Mouse (Mus musculus): ENCODE results near the gene BC048562. TPM values are rescaled to one million over a fixed set of nuclear protein-coding genes. Genes with fewer than 3 reads are reported as not detected.

The BC048562 gene
- polyA plus RNA-seq, 1 experiment from 2014 or later, result not detected

- Histone ChIP-seq H3K27me3 (ENCODE audit: low read depth, poor library complexity, severe bottlenecking) (peaks cover 10% of the 10 kb centered on the region), H3K4me3 (peak overlapping the region; percentile 69), H3K4me1 (peaks cover 52% of the 10 kb centered on the region), H3K27ac (replicated peaks) (peak overlapping the region; percentile 92), H3K9me3 (replicated peaks) (no peaks in the 10 kb centered on the region), H3K36me3 (peaks cover 12% of the 10 kb centered on the region)
- DNase-seq (ENCODE audit: low spot score), result no peak
- 54% methylated on average over 6 of the region's 6 CpGs for WGBS
Measured at GRCm38 (mm10) chr9:108452911-108453310, 16.6 kb downstream of the BC048562 start.

- Histone ChIP-seq H3K4me1 (peaks cover 49% of the 10 kb centered on the region), H3K4me3 (no peak overlapping the region), H3K9me3 (replicated peaks) (no peaks in the 10 kb centered on the region), H3K36me3 (peaks cover 7% of the 10 kb centered on the region), H3K27me3 (ENCODE audit: low read depth, poor library complexity, severe bottlenecking) (peaks cover 10% of the 10 kb centered on the region), H3K27ac (replicated peaks) (no peak overlapping the region)
- no peak for DNase-seq (ENCODE audit: low spot score)
- 85% methylated on average over 4 of the region's 4 CpGs for WGBS
Measured at GRCm38 (mm10) chr9:108453458-108453857, 17.2 kb downstream of the BC048562 start.

- peaks cover 39% of the 10 kb centered on the region for H3K4me1 ChIP-seq
Measured at GRCm38 (mm10) chr9:108454429-108454828, 18.1 kb downstream of the BC048562 start.

GRCm38 (mm10) chr9:108455747-108456571, 19.7 kb downstream of the BC048562 start:
- Histone ChIP-seq H3K4me3 (no peak overlapping the region), H3K27me3 (ENCODE audit: low read depth, poor library complexity, severe bottlenecking) (peaks cover 7% of the 10 kb centered on the region), H3K27ac (replicated peaks) (no peak overlapping the region; the same call in 1 of the 2 replicates), H3K36me3 (no peaks in the 10 kb centered on the region), H3K9me3 (replicated peaks) (no peaks in the 10 kb centered on the region), H3K4me1 (peaks cover 29% of the 10 kb centered on the region)
- WGBS, result 77% methylated on average over 12 of the region's 12 CpGs
- DNase-seq (ENCODE audit: low spot score), result no peak

More at GRCm38 (mm10) chr9:108454429-108454828, 18.1 kb downstream of the BC048562 start:
- 91% methylated on average over 6 of the region's 6 CpGs for WGBS
- DNase-seq (ENCODE audit: low spot score), result no peak
- Histone ChIP-seq H3K4me3 (no peak overlapping the region), H3K27me3 (ENCODE audit: low read depth, poor library complexity, severe bottlenecking) (peaks cover 10% of the 10 kb centered on the region), H3K36me3 (no peaks in the 10 kb centered on the region), H3K27ac (replicated peaks) (no peak overlapping the region), H3K9me3 (replicated peaks) (no peaks in the 10 kb centered on the region)

GRCm38 (mm10) chr9:108456953-108457352, 20.7 kb downstream of the BC048562 start:
- Histone ChIP-seq H3K27ac (replicated peaks) (no peak overlapping the region), H3K9me3 (replicated peaks) (no peaks in the 10 kb centered on the region), H3K27me3 (ENCODE audit: low read depth, poor library complexity, severe bottlenecking) (no peaks in the 10 kb centered on the region), H3K4me3 (no peak overlapping the region), H3K4me1 (peaks cover 29% of the 10 kb centered on the region), H3K36me3 (no peaks in the 10 kb centered on the region)
- DNase-seq (ENCODE audit: low spot score), result no peak
- 86% methylated on average over 10 of the region's 10 CpGs for WGBS

GRCm38 (mm10) chr9:108459939-108460318, 23.6 kb downstream of the BC048562 start:
- Histone ChIP-seq H3K27ac (replicated peaks) (peak overlapping the region; percentile 94), H3K36me3 (peaks cover 28% of the 10 kb centered on the region), H3K4me3 (peak overlapping the region; percentile 97), H3K9me3 (replicated peaks) (no peaks in the 10 kb centered on the region), H3K4me1 (peaks cover 23% of the 10 kb centered on the region), H3K27me3 (ENCODE audit: low read depth, poor library complexity, severe bottlenecking) (no peaks in the 10 kb centered on the region)
- 92% methylated on average over 1 of the region's 1 CpGs for WGBS
- no peak for DNase-seq (ENCODE audit: low spot score)

- no peaks in the 10 kb centered on the region for H3K9me3 ChIP-seq (replicated peaks)
- H3K36me3 ChIP-seq, result peaks cover 35% of the 10 kb centered on the region
- peak within 1 kb of the TSS; percentile 94 for H3K27ac ChIP-seq (replicated peaks)
- H3K4me3 ChIP-seq, result peak within 1 kb of the TSS; percentile 97
- 1% methylated on average over 51 of the region's 52 CpGs for WGBS
- no peaks in the 10 kb centered on the region for H3K27me3 ChIP-seq (ENCODE audit: low read depth, poor library complexity, severe bottlenecking)
- peak; percentile 89 for DNase-seq (ENCODE audit: low spot score)
- peaks cover 23% of the 10 kb centered on the region for H3K4me1 ChIP-seq
Measured at GRCm38 (mm10) chr9:108460319-108461178, 24.3 kb downstream of the BC048562 start, which contains the start of gene Ccdc71. TSS of gene Ccdc71 (plus strand) at chr9:108460527.

GRCm38 (mm10) chr9:108461181-108461631, 24.9 kb downstream of the BC048562 start, which contains the start of gene Klhdc8b:
TSS of gene Klhdc8b (minus strand) at chr9:108461581.
- DNase-seq (ENCODE audit: low spot score), result no peak
- no peaks in the 10 kb centered on the region for H3K27me3 ChIP-seq (ENCODE audit: low read depth, poor library complexity, severe bottlenecking)
- H3K4me3 ChIP-seq, result peak within 1 kb of the TSS; percentile 97
- no peaks in the 10 kb centered on the region for H3K9me3 ChIP-seq (replicated peaks)
- H3K27ac ChIP-seq (replicated peaks), result peak within 1 kb of the TSS; percentile 94
- WGBS, result 29% methylated on average over 11 of the region's 11 CpGs
- peaks cover 23% of the 10 kb centered on the region for H3K4me1 ChIP-seq
- H3K36me3 ChIP-seq, result peaks cover 41% of the 10 kb centered on the region

- peak overlapping the region; percentile 94; the same call in 1 of the 2 replicates for H3K27ac ChIP-seq (replicated peaks)
- WGBS, result 89% methylated on average over 5 of the region's 5 CpGs
- peaks cover 46% of the 10 kb centered on the region for H3K36me3 ChIP-seq
- H3K4me3 ChIP-seq, result peak overlapping the region; percentile 97
- no peak for DNase-seq (ENCODE audit: low spot score)
- peaks cover 23% of the 10 kb centered on the region for H3K4me1 ChIP-seq
- no peaks in the 10 kb centered on the region for H3K27me3 ChIP-seq (ENCODE audit: low read depth, poor library complexity, severe bottlenecking)
- no peaks in the 10 kb centered on the region for H3K9me3 ChIP-seq (replicated peaks)
Measured at GRCm38 (mm10) chr9:108461675-108462074, 25.4 kb downstream of the BC048562 start.

GRCm38 (mm10) chr9:108462192-108462591, 25.9 kb downstream of the BC048562 start:
- H3K27me3 ChIP-seq (ENCODE audit: low read depth, poor library complexity, severe bottlenecking), result no peaks in the 10 kb centered on the region
- H3K9me3 ChIP-seq (replicated peaks), result no peaks in the 10 kb centered on the region
- WGBS, result 93% methylated on average over 10 of the region's 10 CpGs
- H3K27ac ChIP-seq (replicated peaks), result no peak overlapping the region
- peaks cover 51% of the 10 kb centered on the region for H3K36me3 ChIP-seq
- H3K4me3 ChIP-seq, result peak overlapping the region; percentile 97; the same call in 1 of the 2 replicates
- peaks cover 23% of the 10 kb centered on the region for H3K4me1 ChIP-seq
- DNase-seq (ENCODE audit: low spot score), result no peak

- Histone ChIP-seq H3K4me1 (peaks cover 23% of the 10 kb centered on the region), H3K27ac (replicated peaks) (no peak overlapping the region), H3K4me3 (no peak overlapping the region), H3K36me3 (peaks cover 59% of the 10 kb centered on the region), H3K27me3 (ENCODE audit: low read depth, poor library complexity, severe bottlenecking) (no peaks in the 10 kb centered on the region), H3K9me3 (replicated peaks) (no peaks in the 10 kb centered on the region; the same call in 1 of the 2 replicates)
- no peak for DNase-seq (ENCODE audit: low spot score)
- 97% methylated on average over 9 of the region's 9 CpGs for WGBS
Measured at GRCm38 (mm10) chr9:108463713-108464112, 27.4 kb downstream of the BC048562 start.

GRCm38 (mm10) chr9:108466219-108466618, 29.9 kb downstream of the BC048562 start:
- H3K36me3 ChIP-seq, result peaks cover 59% of the 10 kb centered on the region
- 91% methylated on average over 2 of the region's 2 CpGs for WGBS
- no peak overlapping the region for H3K27ac ChIP-seq (replicated peaks)
- H3K9me3 ChIP-seq (replicated peaks), result no peaks in the 10 kb centered on the region; the same call in 1 of the 2 replicates
- no peaks in the 10 kb centered on the region for H3K27me3 ChIP-seq (ENCODE audit: low read depth, poor library complexity, severe bottlenecking)
- H3K4me1 ChIP-seq, result peaks cover 15% of the 10 kb centered on the region
- DNase-seq (ENCODE audit: low spot score), result no peak
- no peak overlapping the region for H3K4me3 ChIP-seq

Measured in midbrain, embryonic 10.5 days (tissue).